Mouse (Mus musculus): ENCODE measurements around the gene Reps2. TPM values are rescaled to one million over a fixed set of nuclear protein-coding genes. Genes with fewer than 3 reads are reported as not detected.

Reps2 gene
- total and polyA plus RNA-seq, 3 experiments: 0.06 TPM; not detected in 2

- H3K4me3 ChIP-seq (replicated peaks in 1 of 3; ENCODE audit: low read depth in 2 of 3, low read length in 2 of 3, poor library complexity in 1 of 3): no peak overlapping the region
- H3K4me2 ChIP-seq (ENCODE audit: insufficient read depth, low read depth, poor library complexity, severe bottlenecking): no peak overlapping the region
- H3K36me3 ChIP-seq (replicated peaks in 1 of 2; ENCODE audit: control insufficient read depth in 1 of 2, insufficient read depth in 1 of 2, low read length in 1 of 2): no peaks in the 10 kb centered on the region
- H3K9ac ChIP-seq (ENCODE audit: insufficient read depth, low read depth): no peak overlapping the region
- dilution Hi-C loops (cut with MboI; ENCODE audit: extremely low pct_ligation_motif_present, extremely low pct_unique_long_range_greater_than_20kb, low sequenced_read_pairs) (no loop called here), in situ Hi-C loops (cut with MboI; ENCODE audit: low pct_ligation_motif_present, low pct_unique_long_range_greater_than_20kb, low sequenced_read_pairs) (loop anchor here (25.0 kb wide), 2 partner anchors 202 to 352 kb away; no protein-coding TSS in a partner anchor)
- no peaks in the 10 kb centered on the region for H3K9me3 ChIP-seq (replicated peaks; ENCODE audit: low read length)
- H3K79me2 ChIP-seq (replicated peaks; ENCODE audit: control insufficient read depth, extremely low read depth, insufficient read depth, poor library complexity, severe bottlenecking): no peaks in the 10 kb centered on the region
- H3K4me1 ChIP-seq (ENCODE audit: control insufficient read depth in 1 of 2, insufficient read depth in 2 of 2): peaks cover 3 to 8% of the 10 kb centered on the region in 2 experiments; a peak in 1 of 4 replicates
- no peak overlapping the region for H3K27ac ChIP-seq (ENCODE audit: insufficient read depth, low read depth)
- peak; percentile 6 to 39; a peak in 1 of 4 replicates for TF ChIP-seq CTCF (conservative IDR thresholded peaks at IDR 0.05 in 1 of 2, IDR thresholded peaks at IDR 0.05 in 1 of 2; ENCODE audit: low read depth in 2 of 2, low read length in 2 of 2)
- TF ChIP-seq RAD21 (IDR thresholded peaks at IDR 0.05; ENCODE audit: low read depth, low read length): peak; percentile 15
- TF ChIP-seq ZNF384 (IDR thresholded peaks at IDR 0.05; ENCODE audit: low read depth, low read length): no peak
- H3K27me3 ChIP-seq (replicated peaks): no peaks in the 10 kb centered on the region
- peak; percentile 25 for DNase-seq (ENCODE audit: extremely low read depth)
Measured at GRCm38 (mm10) chrX:162510426-162510980, 132.9 kb downstream of the Reps2 start.

- Histone ChIP-seq H3K27ac (ENCODE audit: insufficient read depth, low read depth) (no peak overlapping the region), H3K4me3 (replicated peaks in 1 of 3; ENCODE audit: low read depth in 2 of 3, low read length in 2 of 3, poor library complexity in 1 of 3) (no peak overlapping the region), H3K4me2 (ENCODE audit: insufficient read depth, low read depth, poor library complexity, severe bottlenecking) (no peak overlapping the region), H3K9ac (ENCODE audit: insufficient read depth, low read depth) (no peak overlapping the region), H3K4me1 (ENCODE audit: control insufficient read depth in 1 of 2, insufficient read depth in 2 of 2) (peaks cover 2 to 5% of the 10 kb centered on the region in 2 experiments; a peak in 1 of 4 replicates), H3K36me3 (replicated peaks in 1 of 2; ENCODE audit: control insufficient read depth in 1 of 2, insufficient read depth in 1 of 2, low read length in 1 of 2) (no peaks in the 10 kb centered on the region), H3K27me3 (replicated peaks) (no peaks in the 10 kb centered on the region), H3K79me2 (replicated peaks; ENCODE audit: control insufficient read depth, extremely low read depth, insufficient read depth, poor library complexity, severe bottlenecking) (no peaks in the 10 kb centered on the region), H3K9me3 (replicated peaks; ENCODE audit: low read length) (no peaks in the 10 kb centered on the region)
- in situ Hi-C loops (cut with MboI; ENCODE audit: low pct_ligation_motif_present, low pct_unique_long_range_greater_than_20kb, low sequenced_read_pairs): loop anchor here (25.0 kb wide), 2 partner anchors 207 to 357 kb away; no protein-coding TSS in a partner anchor
- DNase-seq (ENCODE audit: extremely low read depth): no peak
- dilution Hi-C loops (cut with MboI; ENCODE audit: extremely low pct_ligation_motif_present, extremely low pct_unique_long_range_greater_than_20kb, low sequenced_read_pairs): no loop called here
- TF ChIP-seq SIN3A (IDR thresholded peaks at IDR 0.05; ENCODE audit: low read length) (no peak), MYC (IDR thresholded peaks at IDR 0.05; ENCODE audit: low read depth, low read length) (no peak), USF1 (IDR thresholded peaks at IDR 0.05; ENCODE audit: low read depth, low read length) (no peak), TCF12 (IDR thresholded peaks at IDR 0.05; ENCODE audit: low read depth, low read length) (no peak), EP300 (IDR thresholded peaks at IDR 0.05; ENCODE audit: low read length) (no peak), POLR2A (IDR thresholded peaks at IDR 0.05; ENCODE audit: low read depth, low read length) (no peak), POLR2AphosphoS2 (IDR thresholded peaks at IDR 0.05; ENCODE audit: low read depth, low read length) (no peak)
Measured at GRCm38 (mm10) chrX:162505186-162505585, 138.3 kb downstream of the Reps2 start.

GRCm38 (mm10) chrX:162503436-162503835 is 140.0 kb downstream of the Reps2 start:
- Histone ChIP-seq H3K36me3 (replicated peaks in 1 of 2; ENCODE audit: control insufficient read depth in 1 of 2, insufficient read depth in 1 of 2, low read length in 1 of 2) (no peaks in the 10 kb centered on the region), H3K9me3 (replicated peaks; ENCODE audit: low read length) (no peaks in the 10 kb centered on the region), H3K27ac (ENCODE audit: insufficient read depth, low read depth) (no peak overlapping the region), H3K9ac (ENCODE audit: insufficient read depth, low read depth) (no peak overlapping the region), H3K79me2 (replicated peaks; ENCODE audit: control insufficient read depth, extremely low read depth, insufficient read depth, poor library complexity, severe bottlenecking) (no peaks in the 10 kb centered on the region), H3K27me3 (replicated peaks) (no peaks in the 10 kb centered on the region), H3K4me2 (ENCODE audit: insufficient read depth, low read depth, poor library complexity, severe bottlenecking) (no peak overlapping the region), H3K4me3 (replicated peaks in 1 of 3; ENCODE audit: low read depth in 2 of 3, low read length in 2 of 3, poor library complexity in 1 of 3) (no peak overlapping the region), H3K4me1 (ENCODE audit: control insufficient read depth in 1 of 2, insufficient read depth in 2 of 2) (0 out of 4 replicates have a peak, but pooled peaks cover 0 to 3% of the 10 kb centered on the region in 2 experiments)
- dilution Hi-C loops (cut with MboI; ENCODE audit: extremely low pct_ligation_motif_present, extremely low pct_unique_long_range_greater_than_20kb, low sequenced_read_pairs) (no loop called here), in situ Hi-C loops (cut with MboI; ENCODE audit: low pct_ligation_motif_present, low pct_unique_long_range_greater_than_20kb, low sequenced_read_pairs) (loop anchor here (25.0 kb wide), 2 partner anchors 209 to 359 kb away; no protein-coding TSS in a partner anchor)
- no peak for DNase-seq (ENCODE audit: extremely low read depth)
- no peak for TF ChIP-seq MAX (IDR thresholded peaks at IDR 0.05; ENCODE audit: low read length)
